Mouse (Mus musculus) liver (tissue): Measurements from ENCODE around the gene Pi16.
"Not testable (repeated sequence)": the region's sequence is repeated elsewhere in the genome, so short reads cannot be mapped to it uniquely, and the experiment has no call there.

Experiments used
- DNase-seq: peaks from one replicate; pipeline ENCODE4 v3.0.0-alpha.2; 2020; ENCODE audit warnings: mixed read lengths

The Pi16 gene

DNA sequence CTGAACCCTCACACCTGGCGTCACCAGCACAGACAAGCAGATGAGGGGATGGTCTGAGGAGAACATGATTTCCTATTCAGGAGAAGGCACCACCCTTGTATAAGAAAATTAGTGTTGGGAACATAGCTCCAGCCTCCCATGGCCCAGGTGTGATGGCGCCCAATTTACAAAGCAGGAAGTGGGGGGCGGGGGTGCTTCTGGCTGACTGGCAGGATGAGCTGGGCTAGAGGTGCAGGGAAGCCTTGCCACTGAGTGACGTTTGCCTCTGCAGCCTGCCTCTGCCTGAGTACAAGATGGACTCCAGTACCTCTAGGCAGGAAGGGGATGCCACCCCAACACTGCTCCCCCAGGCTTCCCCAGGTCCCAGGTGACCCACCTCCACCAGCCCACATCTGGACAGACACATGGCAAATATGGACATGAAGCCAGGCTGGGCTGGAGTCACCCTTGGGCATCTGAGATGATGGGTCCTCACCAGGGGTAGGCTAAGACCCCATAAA, 14.8 kb downstream of the Pi16 start:
- no peak for DNase-seq

DNA sequence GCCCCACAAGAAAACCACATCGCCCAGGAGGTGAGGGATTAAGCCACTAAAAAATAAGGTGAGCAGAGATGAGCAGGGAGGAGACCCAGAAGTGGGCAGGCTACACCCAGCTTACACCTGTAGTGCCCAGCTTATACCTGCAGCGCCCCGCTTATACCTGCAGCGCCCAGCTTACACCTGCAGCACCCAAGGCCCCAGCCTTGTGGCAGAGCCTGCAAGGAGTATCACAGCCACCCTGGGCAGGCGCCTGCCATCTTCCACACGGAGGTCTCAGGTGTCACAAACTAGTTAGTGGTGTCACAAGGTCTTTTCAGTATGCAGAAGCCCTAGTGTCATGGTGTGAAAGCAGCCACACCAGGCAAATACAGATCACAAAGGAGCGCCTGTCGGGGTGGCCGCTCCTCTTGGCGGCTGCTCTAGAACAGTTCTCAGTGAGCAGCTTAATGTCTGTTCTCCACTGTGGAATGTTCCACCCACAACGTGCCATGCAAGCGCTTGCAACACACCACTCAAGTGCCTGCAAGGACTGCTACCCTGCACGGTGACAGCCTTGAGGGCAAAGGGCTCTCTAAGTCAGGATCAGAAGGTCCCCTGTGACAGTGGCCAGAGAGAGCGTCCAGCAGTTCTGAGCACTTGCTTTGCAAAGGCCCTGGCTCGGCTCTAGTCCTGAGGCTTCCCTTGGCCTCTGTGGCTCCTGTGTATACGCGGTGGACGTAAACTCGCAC, 18.9 kb downstream of the Pi16 start:
- DNase-seq: no peak

DNA sequence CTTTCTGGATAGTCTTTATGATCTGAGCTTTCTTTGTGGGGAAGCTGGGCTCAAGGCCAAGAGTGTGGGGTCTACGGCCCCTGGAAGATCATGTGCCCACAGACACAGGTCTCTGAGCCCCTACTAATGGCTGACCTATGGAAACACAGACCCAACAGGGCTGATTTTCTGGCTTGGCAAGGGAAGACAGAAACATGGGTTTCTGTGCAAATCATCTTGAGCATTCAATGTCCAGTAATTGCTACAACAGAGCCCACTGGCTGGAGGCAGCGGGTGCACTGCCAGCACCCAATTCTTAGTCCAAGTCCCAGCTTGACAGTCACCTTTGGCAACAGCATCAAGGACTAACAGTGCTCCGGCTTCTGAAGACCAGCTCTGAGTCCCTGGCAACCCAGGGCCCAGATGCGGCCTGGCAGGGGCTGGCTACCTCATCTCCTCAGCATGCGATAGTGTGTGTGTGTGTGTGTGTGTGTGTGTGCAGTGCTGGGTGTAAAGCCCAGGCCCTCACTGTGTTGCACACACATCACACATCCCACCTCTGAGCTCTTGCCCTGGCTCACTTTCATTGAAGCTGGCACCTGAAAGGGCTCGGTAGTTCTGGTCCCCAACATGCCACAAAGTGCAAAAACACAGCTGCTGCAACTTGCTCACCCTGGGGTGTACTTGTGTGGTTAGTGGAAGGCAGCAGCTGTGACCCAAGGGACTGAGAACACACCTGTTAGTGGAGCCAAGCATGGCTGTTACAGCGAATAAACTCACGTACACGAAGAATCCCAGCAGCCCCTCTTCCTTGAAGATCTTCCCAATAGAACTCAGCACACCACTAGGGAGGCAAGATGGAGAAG, 20.7 kb downstream of the Pi16 start:
- no peak for DNase-seq

DNA sequence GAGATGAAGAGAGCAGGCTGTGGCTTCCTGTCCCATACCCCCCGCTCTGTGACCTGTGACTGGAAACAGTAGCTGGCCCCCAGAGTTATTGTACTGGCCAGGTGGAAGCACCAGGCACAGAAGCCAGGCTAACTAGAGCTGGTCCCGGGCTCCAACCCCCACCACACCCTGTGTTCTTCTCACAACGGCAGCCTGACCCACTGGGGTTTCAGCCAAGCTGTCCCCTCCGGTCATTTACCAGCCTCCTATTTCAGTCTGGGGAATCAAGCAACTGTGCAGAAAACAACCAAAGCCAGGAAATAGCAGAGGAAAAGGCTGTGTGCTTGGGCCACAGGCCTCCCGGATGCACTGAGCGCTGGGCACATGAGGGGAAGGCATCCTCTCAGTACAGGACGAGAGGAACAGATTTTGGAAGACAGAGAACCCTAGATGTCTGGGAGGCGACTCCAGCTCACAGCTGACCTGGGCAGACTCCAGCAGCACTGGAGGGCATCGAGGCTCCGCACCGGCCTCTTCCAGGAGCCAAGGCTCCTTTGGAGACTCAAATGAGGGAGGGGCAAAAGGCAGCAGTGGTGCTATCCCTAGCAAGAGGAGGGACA, 21.8 kb downstream of the Pi16 start:
- no peak for DNase-seq

DNA sequence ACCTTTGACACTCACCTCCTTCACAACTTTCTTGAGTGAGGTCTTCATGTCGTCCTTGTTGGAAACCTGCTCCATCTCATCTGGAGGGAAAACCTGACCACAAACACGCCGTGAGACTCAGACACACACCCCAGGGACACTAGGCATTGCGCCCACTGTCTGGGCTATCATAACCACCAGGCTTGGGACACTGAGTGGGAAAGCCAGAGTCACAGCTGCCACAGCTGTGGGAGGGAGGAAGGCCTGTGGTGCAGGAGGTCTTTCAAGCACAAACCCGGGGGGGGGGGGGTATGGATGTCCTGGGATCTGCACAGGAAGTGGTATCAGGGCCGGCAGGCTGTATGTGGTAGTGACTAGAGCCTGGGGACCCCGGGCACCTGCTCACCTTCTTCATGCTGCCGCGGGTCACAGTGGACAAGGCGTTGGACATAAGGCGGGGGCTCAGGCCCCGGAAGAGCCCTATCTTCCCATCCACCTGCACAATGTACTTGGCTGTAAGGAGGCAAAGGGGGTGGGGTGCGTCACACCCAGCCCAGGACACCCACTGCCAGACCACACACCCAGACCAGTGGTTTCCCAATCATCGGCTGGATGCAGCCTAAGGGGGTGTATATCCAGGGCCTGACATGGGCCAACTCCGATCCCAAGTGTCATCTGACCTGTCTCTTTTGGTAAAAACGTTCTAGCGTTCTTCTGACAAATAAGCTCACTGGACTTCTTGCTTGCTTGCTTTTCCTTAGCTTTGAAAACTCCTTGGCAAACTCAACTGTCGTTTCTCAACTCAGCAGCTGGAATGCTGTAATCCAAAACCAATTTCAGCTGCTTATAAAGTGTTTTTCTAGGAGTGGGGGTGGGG, 23.2 kb downstream of the Pi16 start:
- no peak for DNase-seq

DNA sequence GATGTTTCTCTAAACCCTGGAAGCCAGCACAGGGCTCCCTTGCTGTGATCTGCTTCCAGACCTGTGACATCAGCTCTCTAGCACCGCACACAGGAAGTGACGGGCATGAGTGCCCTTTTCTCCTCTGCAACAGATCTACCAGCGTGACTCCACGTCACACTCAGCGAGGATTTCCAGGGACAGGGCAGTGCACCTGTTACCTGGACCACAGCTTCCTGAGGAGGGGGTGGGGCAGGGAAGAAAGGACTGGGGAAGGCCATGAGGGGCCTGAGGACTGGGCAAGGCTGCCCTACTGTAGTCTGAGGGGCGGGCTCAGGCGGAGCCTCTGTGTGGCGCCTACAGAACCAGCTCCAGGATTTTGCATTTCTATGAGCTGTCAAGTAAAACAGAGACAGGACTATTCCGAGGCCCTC, 24.1 kb downstream of the Pi16 start:
- DNase-seq: no peak

DNA sequence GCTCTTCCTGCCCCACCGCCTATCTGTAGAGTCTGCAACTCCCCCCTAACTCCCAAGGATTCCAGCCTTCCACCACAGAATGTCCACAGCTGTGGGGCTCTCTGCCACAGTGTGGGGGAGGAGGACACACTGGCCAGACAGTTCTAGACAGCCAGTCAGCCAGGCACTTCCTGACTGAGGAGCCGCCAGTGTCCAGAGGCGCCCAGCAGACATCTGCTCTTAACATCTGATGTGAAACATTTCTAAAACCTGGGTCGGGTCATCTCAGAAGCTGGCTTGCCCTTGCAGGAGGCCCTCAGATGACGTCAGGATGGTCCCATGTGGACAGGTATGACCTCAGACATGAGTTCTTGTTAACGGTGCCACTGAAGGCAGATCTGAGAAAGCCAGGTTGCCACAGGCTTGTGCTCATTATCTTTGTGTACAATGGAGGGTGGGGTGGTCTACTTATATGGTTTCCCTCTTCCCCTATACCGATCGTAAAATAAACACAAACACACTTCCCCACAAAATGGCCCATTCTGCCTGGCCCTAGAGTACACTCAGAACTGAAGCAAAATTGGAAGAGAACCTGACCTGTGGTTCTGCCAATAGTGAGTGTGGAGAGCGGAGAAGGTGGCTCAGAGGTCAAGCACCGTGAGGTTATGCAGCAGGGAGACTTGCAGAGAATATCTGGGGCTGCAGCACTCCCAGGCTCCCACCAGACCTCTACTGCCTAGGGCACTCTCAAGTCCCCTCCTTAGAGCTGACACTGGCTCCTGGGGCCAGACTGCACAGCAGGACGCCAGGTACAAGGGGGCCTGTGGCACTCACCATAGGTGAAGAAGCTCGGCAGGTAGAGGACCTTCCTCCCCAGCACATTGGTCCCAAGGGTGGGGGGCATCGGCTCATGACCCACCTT, 24.8 kb downstream of the Pi16 start:
- peak; percentile 37 for DNase-seq

DNA sequence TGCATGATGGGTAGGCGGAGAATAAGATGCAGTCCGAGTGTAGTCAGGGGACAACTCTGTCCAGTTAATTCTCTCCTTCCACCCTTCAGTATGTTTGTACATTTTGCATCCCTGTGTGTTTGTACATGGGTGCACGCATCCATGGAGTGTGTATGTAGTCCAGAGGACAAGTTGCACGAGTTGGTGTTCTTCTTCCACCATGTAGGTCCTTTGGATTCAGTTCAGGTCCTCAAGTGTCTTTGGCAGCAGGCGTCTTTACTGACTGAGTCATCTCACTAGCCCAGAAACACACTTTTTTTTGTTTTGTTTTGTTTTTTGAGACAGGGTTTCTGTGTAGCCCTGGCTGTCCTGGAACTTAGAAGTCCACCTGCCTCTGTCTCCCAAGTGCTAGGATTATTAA, 25.8 kb downstream of the Pi16 start:
- DNase-seq: no peak

DNA sequence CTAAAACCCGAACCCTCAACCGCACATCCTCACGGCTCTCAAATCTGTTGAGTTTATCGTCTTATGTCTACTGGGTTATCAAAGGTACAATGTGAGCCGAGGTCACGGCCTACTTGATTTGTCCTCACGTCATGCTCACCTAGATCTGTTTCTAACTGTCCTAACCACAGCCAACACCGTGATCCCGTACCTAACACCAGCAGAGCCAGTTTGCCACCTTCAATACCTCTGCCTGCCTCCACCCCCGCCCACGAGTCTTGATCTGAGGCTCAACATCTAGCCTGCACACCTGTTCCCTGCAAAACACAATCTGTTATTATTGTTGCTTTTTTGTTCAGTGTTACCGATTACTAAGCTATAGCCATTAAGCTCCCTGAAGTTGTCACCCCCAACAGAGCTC, 27.8 kb downstream of the Pi16 start:
- no peak for DNase-seq

DNA sequence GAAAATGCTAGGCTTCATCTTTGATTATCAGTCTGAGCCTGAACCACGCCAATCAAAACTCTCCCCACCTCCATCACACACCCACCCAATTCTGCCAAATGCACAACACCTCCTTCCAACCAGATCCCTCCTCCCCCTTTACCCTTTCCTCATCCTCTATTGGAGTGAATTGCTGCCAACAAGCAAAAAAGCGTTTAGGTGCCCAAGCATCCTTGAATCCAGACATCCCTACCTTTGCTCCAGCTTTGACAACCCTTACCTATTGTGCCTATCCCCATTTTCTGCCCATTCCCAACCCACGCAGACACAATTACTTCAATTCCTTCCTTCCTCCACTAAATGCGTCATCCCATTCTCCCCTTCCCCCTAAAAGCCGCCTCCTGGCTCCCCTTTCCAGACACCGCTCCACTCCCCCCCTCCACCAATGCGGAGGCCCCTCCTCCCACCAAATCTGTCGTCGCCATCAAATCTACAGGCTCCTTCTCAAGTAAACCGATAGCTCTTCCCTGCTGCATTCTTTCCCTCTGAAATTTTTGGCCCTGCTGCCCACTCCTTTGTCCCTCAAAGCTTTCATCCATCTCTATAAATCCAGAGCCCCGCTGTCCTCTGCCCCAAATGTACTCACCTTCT, 29.1 kb downstream of the Pi16 start:
- no peak for DNase-seq

DNA sequence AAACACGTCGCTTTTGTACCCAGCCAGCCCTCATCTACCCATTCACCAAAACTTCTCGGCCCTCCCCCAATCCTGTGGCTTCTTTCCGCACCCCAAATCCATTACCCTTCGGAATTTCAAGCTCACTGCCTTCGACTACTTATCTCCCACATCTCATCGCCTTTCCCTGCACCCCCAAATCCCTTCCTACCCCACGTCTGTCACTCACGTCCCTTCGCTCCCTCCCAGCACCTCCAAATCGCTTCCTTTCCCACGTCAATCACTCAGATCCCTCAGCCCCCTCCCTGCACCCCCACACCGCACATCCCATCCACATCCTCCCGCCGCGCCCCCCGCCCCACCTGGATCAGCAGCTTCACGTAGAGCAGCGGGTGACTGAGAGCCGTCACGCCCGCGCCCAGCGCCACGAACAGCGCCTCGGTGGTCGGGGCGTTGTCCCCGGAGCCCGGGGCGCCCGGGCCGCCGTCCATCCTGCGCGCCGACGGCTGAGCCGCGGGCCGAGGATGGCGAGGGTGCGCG, 29.7 kb downstream of the Pi16 start:
- no peak for DNase-seq

DNA sequence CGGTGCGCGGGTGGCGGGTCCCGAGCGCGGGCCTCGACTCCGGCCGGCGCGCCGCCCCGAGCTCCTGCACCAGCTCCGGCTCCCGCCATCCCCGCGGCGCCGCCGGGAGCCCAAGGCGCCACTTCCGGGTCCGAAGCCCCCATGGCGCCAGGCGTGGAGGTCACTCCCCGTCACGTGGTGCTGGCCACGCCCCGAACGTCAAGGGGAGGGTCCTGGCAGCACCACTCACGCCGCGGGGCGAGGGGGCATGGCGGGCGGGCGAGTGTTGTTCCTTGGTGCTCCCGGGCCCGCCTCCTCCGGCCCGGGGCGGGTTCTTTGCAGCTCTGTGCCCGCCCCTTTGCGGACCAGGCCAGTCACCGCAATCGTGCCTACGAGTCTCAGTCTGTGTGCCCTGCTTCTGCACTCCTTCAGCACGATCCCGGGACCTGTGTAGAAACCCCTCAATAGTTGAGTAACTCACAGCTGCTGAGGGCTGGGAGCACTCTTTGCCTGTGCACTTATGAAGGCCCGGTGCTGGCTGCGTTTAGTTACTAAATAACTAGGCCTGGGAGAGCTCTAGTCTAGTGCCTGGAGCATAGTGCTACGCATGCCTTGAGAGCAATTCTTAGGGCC, 30.3 kb downstream of the Pi16 start, which contains the start of gene Mtch1:
Gene Mtch1, minus strand, starts transcription at position 290 of the 612 bp plus-strand sequence.
- DNase-seq: peak; percentile 99

DNA sequence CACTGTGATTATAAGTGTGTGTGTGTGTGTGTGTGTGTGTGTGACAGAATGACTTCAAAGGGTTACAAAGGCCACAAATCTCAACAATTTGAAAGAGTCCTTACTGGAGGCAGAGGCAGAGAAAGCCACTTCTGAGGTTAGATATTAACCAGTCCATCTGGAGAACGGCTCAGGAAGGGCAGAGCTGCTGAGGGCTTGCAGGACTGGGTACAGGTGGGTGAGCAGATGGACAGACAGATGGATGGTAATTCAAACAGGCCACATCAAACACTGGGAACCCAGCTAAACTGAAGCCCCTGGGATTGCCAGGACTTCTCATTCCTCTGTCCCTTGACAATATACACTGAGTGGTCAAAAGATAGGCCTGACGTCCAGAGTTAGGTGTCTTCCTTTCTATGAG, 31.5 kb downstream of the Pi16 start:
- no peak for DNase-seq

DNA sequence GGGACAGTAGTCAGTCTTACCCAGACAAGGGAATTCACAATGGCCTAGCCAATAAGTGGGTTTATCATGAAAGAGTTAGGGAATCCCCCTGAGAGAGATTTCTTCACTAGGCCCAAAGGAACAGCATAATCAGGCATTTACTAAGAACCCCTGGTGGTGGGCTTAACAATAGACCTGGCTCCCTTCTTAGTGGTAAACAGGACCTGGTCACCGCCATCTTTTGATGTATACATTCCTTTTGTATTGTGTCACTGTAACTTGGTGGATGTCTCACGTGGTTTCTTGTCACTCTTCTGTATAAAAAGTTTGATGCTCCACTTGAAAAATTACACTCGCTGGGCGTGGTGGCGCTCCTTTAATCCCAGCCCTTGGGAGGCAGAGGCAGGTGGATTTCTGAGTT, 33.6 kb downstream of the Pi16 start:
- not testable (repeated sequence) for DNase-seq

DNA sequence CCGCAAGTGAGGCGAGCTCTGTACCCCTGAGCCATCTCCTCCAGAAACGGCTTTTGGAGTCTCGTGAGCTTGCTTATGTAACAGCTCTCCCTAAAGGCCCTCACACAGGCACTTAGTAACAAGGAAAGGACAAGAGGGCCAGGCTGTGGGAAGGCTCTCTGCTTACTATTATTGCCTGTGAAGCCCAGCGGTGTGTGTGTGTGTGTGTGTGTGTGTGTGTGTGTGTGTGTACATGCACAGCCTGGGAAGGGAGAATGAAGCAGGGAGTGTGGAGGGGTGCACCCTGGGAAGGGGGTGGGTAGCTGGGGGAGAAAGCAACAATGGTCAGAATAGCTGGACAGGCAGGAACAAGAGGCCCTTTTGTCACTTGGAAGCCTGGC, 38.0 kb downstream of the Pi16 start:
- DNase-seq: no peak

DNA sequence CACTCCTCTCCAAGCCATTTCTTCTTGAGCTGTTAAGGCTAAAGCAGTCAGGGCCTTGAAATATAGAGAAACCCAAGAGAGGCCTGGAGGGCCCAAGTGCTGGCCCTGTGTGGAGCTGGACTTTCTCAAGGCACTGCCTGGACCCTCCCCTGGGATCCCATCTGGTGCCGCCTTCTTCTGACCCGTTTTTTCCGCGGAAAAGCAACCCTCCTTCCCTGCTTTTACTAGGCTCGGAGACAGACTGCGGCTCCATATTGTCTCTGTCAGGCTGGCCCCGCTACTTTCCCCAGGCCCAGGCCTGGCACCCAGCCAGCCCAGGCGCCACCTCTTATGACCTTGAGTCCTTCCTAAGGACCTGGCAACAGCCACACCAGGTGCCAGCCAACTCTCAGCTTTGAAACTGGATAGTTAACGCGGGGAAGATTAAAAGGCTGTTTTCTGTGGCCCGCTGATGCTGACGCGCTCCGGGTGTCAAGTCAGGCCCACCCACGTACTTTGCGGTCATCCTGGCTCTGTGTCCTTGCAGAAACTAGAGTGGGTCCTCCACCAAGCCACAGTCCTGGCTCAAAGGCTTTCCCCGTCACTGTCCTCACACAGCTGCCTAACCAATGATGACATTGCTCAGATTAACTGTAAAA, 38.5 kb downstream of the Pi16 start:
- DNase-seq: no peak

DNA sequence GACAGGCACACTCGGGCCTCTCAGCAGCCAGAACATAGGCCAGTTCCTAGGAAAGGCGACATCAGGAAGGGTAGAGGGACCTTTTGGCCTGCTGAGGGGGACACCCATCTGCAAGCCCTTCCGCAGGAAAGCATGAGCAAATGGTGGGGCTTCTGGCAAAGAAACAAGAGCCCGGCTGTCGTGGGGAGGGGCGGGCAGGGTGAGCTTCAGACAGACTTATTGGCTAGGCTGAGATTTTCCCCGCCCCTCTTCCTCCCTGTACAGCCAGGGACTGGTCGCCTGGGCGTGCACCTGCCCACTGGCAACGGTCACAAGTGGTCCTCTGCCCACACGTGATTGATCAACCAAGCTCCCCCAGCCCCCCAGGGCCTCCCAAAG, 39.0 kb downstream of the Pi16 start:
- peak; percentile 74 for DNase-seq

DNA sequence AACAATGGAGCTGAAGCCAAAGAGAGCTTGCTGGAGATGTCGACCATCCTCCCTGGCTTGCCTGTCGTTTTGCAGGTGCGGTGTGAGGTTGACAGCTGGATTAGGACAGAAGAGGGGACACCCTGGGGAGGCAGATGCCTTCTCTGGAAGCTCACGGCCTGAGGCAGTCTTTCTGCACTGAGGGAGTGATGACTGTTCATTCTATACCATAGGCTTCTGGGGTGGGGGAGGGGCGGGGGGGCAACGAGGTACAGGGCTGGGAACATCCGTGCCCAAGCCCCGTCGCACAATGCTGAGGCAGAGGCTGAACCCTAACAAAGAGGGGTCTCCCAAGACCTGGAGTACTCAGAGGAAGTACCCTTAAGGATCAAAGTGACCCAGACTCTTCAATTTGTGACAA, 39.4 kb downstream of the Pi16 start:
- DNase-seq: no peak

DNA sequence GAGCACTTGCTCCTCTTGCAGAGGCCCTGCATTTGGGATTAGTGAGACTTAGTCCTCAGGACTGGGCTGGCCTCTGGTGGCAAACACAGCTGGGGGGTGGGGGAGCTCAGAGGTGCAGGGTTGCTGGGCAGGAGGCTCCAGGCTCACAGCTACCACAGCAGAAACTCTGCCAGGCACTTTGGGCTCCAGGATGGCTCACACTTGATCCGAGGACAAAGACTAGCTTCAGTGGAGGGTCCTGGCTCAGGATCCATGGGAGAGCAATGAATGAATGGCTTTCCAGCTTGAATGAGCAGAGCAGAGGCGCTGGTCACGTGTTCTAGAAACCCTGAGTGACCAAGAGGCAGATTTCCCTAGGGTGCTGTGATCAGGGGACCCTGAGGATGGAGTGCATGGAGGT, 41.4 kb downstream of the Pi16 start:
- DNase-seq: no peak

DNA sequence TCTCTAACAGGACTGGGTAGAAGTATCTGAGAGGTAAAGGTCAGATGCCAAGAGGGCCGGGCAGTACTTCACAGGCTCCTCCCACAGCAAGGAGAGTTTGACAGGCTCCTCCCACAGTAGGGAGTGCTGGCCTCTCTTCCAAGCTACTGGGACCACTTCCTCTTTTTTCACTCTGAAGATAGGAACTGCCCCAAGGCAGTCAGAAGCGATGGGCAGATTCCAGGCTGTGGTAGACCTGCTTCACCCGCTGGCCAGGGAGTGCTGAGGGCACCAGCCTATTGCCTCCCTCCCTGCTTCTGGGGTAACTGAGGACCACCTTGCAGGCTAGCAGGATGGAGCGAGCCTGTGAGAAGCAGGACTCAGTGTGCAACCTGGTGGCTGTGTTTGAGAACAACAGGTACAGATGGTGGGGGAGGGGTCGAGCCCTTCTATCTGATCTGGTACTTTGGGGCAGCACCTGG, 43.3 kb downstream of the Pi16 start, which contains the start of gene Fgd2:
Gene Fgd2, plus strand, starts transcription at position 154 of the 461 bp plus-strand sequence.
- peak; percentile 39 for DNase-seq
